Mouse (Mus musculus): ENCODE data around the gene Hoxd12. TPM values are rescaled to one million over a fixed set of nuclear protein-coding genes. Genes with fewer than 3 reads are reported as not detected.

Hoxd12 gene
- polyA plus RNA-seq, 1 experiment: not detected

GRCm38 (mm10) chr2:74691022-74691951, 16.5 kb downstream of the Hoxd12 start, which contains the start of gene Hoxd10:
Gene Hoxd10 (plus strand): TSS chr2:74691924.
- H3K9me3 ChIP-seq (ENCODE audit: control insufficient read depth, low read length): 0 out of 2 replicates have a peak, but pooled peaks cover 4% of the 10 kb centered on the region
- TF ChIP-seq TAL1 (IDR thresholded peaks at IDR 0.05; ENCODE audit: low read length) (no peak), GATA1 (IDR thresholded peaks at IDR 0.05; ENCODE audit: low read length) (no peak)
- H3K4me3 ChIP-seq (replicated peaks): no peak within 1 kb of the TSS
- H3K36me3 ChIP-seq (ENCODE audit: control insufficient read depth): no peaks in the 10 kb centered on the region
- no peaks in the 10 kb centered on the region for H3K4me1 ChIP-seq (ENCODE audit: control insufficient read depth)
- peaks cover 100% of the 10 kb centered on the region for H3K27me3 ChIP-seq (ENCODE audit: control insufficient read depth)

DNA sequence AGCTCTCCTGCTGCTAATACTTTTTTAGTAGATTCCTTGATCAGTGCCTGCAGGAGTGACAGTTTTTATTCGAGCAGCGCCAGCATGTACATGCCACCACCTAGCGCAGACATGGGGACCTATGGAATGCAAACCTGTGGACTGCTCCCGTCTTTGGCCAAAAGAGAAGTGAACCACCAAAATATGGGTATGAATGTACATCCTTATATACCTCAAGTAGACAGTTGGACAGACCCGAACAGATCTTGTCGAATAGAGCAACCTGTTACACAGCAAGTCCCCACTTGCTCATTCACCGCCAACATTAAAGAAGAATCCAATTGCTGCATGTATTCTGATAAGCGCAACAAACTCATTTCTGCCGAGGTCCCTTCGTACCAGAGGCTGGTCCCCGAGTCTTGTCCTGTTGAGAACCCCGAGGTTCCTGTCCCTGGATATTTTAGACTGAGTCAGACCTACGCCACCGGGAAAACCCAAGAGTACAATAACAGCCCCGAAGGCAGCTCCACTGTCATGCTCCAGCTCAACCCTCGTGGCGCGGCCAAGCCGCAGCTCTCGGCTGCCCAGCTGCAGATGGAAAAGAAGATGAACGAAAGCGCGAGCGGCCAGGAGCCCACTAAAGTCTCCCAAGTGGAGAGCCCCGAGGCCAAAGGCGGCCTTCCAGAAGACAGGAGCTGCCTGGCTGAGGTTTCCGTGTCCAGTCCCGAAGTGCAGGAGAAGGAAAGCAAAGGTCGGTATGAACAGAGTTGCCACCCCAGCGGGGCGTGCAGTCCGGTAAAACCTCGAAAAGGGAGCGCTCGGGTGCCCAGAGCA, 17.4 kb downstream of the Hoxd12 start:
- peaks cover 4% of the 10 kb centered on the region; the same call in 1 of the 2 replicates for H3K9me3 ChIP-seq (ENCODE audit: control insufficient read depth, low read length)
- no peak overlapping the region for H3K4me3 ChIP-seq (replicated peaks)
- no peaks in the 10 kb centered on the region for H3K4me1 ChIP-seq (ENCODE audit: control insufficient read depth)
- H3K36me3 ChIP-seq (ENCODE audit: control insufficient read depth): no peaks in the 10 kb centered on the region
- H3K27me3 ChIP-seq (ENCODE audit: control insufficient read depth): peaks cover 100% of the 10 kb centered on the region
- no peak for TF ChIP-seq TAL1 (IDR thresholded peaks at IDR 0.05; ENCODE audit: low read length)
- no peak for TF ChIP-seq GATA1 (IDR thresholded peaks at IDR 0.05; ENCODE audit: low read length)

DNA sequence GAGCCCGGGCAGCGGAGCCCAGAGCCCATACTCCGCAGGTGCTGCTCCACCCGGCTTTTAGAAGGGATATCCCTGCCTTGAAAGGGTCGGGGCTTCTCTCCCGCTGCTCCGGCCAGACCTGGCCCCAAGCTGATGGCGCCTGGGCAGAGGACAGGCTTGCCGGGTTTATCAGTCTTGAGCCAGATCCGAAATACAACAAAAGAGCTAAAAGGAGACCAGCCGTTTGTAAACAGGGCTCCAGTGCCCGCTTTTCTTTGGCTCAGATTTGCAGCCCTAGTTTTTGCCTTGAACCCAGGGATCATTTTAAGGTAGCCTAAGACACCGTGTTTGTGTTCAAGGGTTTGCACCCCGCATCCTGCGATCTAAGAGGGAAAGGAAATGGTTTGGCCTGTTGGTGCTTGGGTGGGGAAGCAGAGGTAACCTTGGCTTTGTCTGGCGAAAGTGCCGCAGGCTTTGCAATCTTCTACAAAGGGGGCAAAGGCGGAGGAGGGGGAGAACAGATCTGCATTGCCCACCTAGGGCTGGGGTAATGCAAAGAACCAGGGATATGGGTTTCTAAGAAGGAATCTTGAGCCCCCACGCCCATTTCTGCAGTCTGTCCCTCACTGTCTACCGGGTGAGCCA, 18.1 kb downstream of the Hoxd12 start:
- no peak for TF ChIP-seq TAL1 (IDR thresholded peaks at IDR 0.05; ENCODE audit: low read length)
- TF ChIP-seq GATA1 (IDR thresholded peaks at IDR 0.05; ENCODE audit: low read length): no peak

GRCm38 (mm10) chr2:74693432-74693827, 18.6 kb downstream of the Hoxd12 start:
- Histone ChIP-seq H3K4me1 (ENCODE audit: control insufficient read depth) (0 out of 2 replicates have a peak, but pooled peaks cover 2% of the 10 kb centered on the region), H3K4me3 (replicated peaks) (no peak overlapping the region), H3K9me3 (ENCODE audit: control insufficient read depth, low read length) (peaks cover 5% of the 10 kb centered on the region; the same call in 1 of the 2 replicates), H3K27me3 (ENCODE audit: control insufficient read depth) (peaks cover 100% of the 10 kb centered on the region), H3K36me3 (ENCODE audit: control insufficient read depth) (no peaks in the 10 kb centered on the region)
- TF ChIP-seq TAL1 (IDR thresholded peaks at IDR 0.05; ENCODE audit: low read length) (no peak), GATA1 (IDR thresholded peaks at IDR 0.05; ENCODE audit: low read length) (no peak)

More for the DNA sequence above, 18.1 kb downstream of the Hoxd12 start:
- Histone ChIP-seq H3K27me3 (ENCODE audit: control insufficient read depth) (peaks cover 100% of the 10 kb centered on the region), H3K36me3 (ENCODE audit: control insufficient read depth) (no peaks in the 10 kb centered on the region), H3K9me3 (ENCODE audit: control insufficient read depth, low read length) (peaks cover 2% of the 10 kb centered on the region; the same call in 1 of the 2 replicates), H3K4me3 (replicated peaks) (no peak overlapping the region), H3K4me1 (ENCODE audit: control insufficient read depth) (0 out of 2 replicates have a peak, but pooled peaks cover under 1% of the 10 kb centered on the region)

- no peak overlapping the region for H3K4me3 ChIP-seq (replicated peaks)
- H3K27me3 ChIP-seq (ENCODE audit: control insufficient read depth): peaks cover 100% of the 10 kb centered on the region
- H3K4me1 ChIP-seq (ENCODE audit: control insufficient read depth): 0 out of 2 replicates have a peak, but pooled peaks cover 2% of the 10 kb centered on the region
- no peak for TF ChIP-seq TAL1 (IDR thresholded peaks at IDR 0.05; ENCODE audit: low read length)
- no peak for TF ChIP-seq GATA1 (IDR thresholded peaks at IDR 0.05; ENCODE audit: low read length)
- no peaks in the 10 kb centered on the region for H3K36me3 ChIP-seq (ENCODE audit: control insufficient read depth)
- H3K9me3 ChIP-seq (ENCODE audit: control insufficient read depth, low read length): peaks cover 5% of the 10 kb centered on the region; the same call in 1 of the 2 replicates
These were observed 19.3 kb downstream of the Hoxd12 start for GRCm38 (mm10) chr2:74694066-74694465.

DNA sequence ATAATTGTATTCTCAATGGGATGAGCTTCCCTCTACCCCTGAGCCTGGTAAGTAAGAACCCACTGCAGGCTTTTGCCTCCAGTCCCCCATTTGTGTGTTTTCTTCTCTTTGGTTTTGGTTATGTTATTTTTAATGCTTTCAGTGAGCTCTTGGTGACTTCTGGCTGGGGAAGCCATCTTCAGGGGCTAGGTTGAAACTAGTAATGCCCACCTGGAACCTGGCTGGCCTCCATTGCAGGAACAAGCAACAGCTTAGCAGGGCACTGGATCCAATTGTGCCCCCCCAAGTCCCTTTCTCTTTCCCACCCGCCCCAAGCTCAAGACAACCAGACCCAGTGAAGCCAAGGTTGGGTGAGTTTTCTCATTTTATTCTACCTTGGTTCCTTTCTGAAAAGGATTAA, 20.6 kb downstream of the Hoxd12 start:
- 0 out of 2 replicates have a peak, but pooled peaks cover 2% of the 10 kb centered on the region for H3K4me1 ChIP-seq (ENCODE audit: control insufficient read depth)
- no peak for TF ChIP-seq GATA1 (IDR thresholded peaks at IDR 0.05; ENCODE audit: low read length)
- no peak for TF ChIP-seq TAL1 (IDR thresholded peaks at IDR 0.05; ENCODE audit: low read length)
- no peak overlapping the region for H3K4me3 ChIP-seq (replicated peaks)
- H3K9me3 ChIP-seq (ENCODE audit: control insufficient read depth, low read length): peaks cover 5% of the 10 kb centered on the region; the same call in 1 of the 2 replicates
- H3K27me3 ChIP-seq (ENCODE audit: control insufficient read depth): peaks cover 100% of the 10 kb centered on the region
- no peaks in the 10 kb centered on the region for H3K36me3 ChIP-seq (ENCODE audit: control insufficient read depth)

DNA sequence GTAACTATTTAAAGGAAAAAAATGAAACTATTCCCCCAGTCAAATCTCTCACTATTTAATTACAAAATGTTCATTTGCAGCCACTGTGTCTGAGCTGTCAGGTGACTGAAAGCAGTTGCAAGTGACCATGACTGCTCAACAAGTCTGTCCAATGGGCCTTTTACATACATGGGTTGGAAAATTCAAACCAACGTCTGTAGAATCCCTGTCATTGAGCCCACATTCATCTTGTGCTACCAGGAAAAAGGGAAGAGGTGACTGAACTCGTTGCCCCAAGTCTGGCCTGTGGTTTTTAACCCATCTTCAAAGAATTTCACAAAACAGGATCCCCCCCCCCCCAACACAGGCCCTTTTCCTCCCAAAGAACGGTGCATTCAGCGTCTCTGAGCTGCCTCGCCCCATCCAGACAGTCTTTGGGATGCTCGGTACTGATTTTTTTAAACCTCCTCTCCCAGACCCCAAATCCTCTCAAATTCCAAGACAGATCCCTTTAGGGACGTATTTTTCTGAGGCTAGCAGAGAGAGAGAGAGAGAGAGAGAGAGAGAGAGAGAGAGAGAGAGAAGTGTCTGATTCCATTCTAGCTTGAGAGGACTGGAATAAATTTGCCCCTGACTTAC, 21.1 kb downstream of the Hoxd12 start:
- Histone ChIP-seq H3K4me1 (ENCODE audit: control insufficient read depth) (0 out of 2 replicates have a peak, but pooled peaks cover 2% of the 10 kb centered on the region), H3K36me3 (ENCODE audit: control insufficient read depth) (no peaks in the 10 kb centered on the region), H3K9me3 (ENCODE audit: control insufficient read depth, low read length) (peaks cover 5% of the 10 kb centered on the region; the same call in 1 of the 2 replicates), H3K4me3 (replicated peaks) (no peak overlapping the region), H3K27me3 (ENCODE audit: control insufficient read depth) (peaks cover 100% of the 10 kb centered on the region)
- TF ChIP-seq TAL1 (IDR thresholded peaks at IDR 0.05; ENCODE audit: low read length) (no peak), GATA1 (IDR thresholded peaks at IDR 0.05; ENCODE audit: low read length) (no peak)

Data from erythroblast, embryonic 14.5 days (primary cell).